Mouse (Mus musculus) embryonic facial prominence, embryonic 14.5 days (tissue): ENCODE measurements at regions not wholly inside any gene's neighbourhood (a gene's known extent, or its start where the extent isn't known, plus 50 kb on each side); places are given as distances from the start of the nearest gene placed in this dataset. TPM values are rescaled to one million over a fixed set of nuclear protein-coding genes. Genes with fewer than 3 reads are reported as not detected.

Experiments
- ATAC-seq: fragments of 200-750 bp; cut with Nextera tagmentation; 2 replicates; pipeline ENCODE4 v1.8.0; 2017; ENCODE audit warnings: low read depth, moderate number of reproducible peaks, moderate TSS enrichment
- DNase-seq: peaks from one replicate; pipeline ENCODE4 v3.0.0-alpha.2; 2015; ENCODE audit warnings: low spot score
- H3K27ac ChIP-seq: fragments of 300-500 bp; sonication (generic); replicated peaks from 2 replicates; pipeline ENCODE4 v1.5.1; 2014; ENCODE audit warnings: low read depth, mild to moderate bottlenecking, low read length, moderate library complexity
- H3K27me3 ChIP-seq: fragments of 300-500 bp; sonication (generic); replicated peaks from 2 replicates; pipeline ENCODE4 v1.6.1; 2014; ENCODE audit warnings: low read length; ENCODE audit not compliant: control insufficient read depth, insufficient read depth
- H3K36me3 ChIP-seq: fragments of 300-500 bp; sonication (generic); 2 replicates; pipeline ENCODE4 v1.6.1; 2014; ENCODE audit warnings: low read length, mixed read lengths; ENCODE audit not compliant: control insufficient read depth, insufficient read depth
- H3K4me1 ChIP-seq: fragments of 300-500 bp; sonication (generic); 2 replicates; pipeline ENCODE4 v1.6.1; 2014; ENCODE audit warnings: antibody characterized with exemption, low read length; ENCODE audit not compliant: control insufficient read depth, insufficient read depth
- H3K4me2 ChIP-seq: fragments of 300-500 bp; sonication (generic); 2 replicates; pipeline ENCODE4 v1.6.1; 2014; ENCODE audit warnings: low read depth, mild to moderate bottlenecking, low read length, moderate library complexity, mixed read lengths
- H3K4me3 ChIP-seq: fragments of 300-500 bp; sonication (generic); 2 replicates; pipeline ENCODE4 v1.5.1; 2014; ENCODE audit warnings: low read depth, mild to moderate bottlenecking, low read length
- H3K9ac ChIP-seq: fragments of 300-500 bp; sonication (generic); 2 replicates; pipeline ENCODE4 v1.6.1; 2014; ENCODE audit warnings: low read depth, mild to moderate bottlenecking, low read length, moderate library complexity, mixed read lengths
- H3K9me3 ChIP-seq: fragments of 300-500 bp; sonication (generic); 2 replicates; pipeline ENCODE4 v1.6.1; 2016; ENCODE audit warnings: low read length; ENCODE audit not compliant: control insufficient read depth
- WGBS: fragments of 180-500 bp; shearing (Covaris S2); extraction: QIAGEN DNeasy Blood & Tissue Kit; methylation state at CpG from one replicate; pipeline ENCODE4 v1.1.7; 2014; 5-methylcytosine and 5-hydroxymethylcytosine counted together
- microRNA-seq: library from miRNA; unstranded; fragments of <30 nt; microRNA quantifications from one replicate; pipeline ENCODE4, GENCODE M21; 2016; ENCODE audit warnings: borderline number of aligned reads

GRCm38 (mm10) chr8:5800594-5800993 lies 695.4 kb upstream of the Slc10a2 start:
- Histone ChIP-seq H3K4me3 (no peak overlapping the region), H3K4me1 (no peaks in the 10 kb centered on the region), H3K27ac (no peak overlapping the region), H3K4me2 (no peak overlapping the region), H3K36me3 (no peaks in the 10 kb centered on the region), H3K27me3 (no peaks in the 10 kb centered on the region), H3K9ac (no peak overlapping the region), H3K9me3 (no peaks in the 10 kb centered on the region)
- WGBS: 85% methylated on average over 3 of the region's 3 CpGs
- ATAC-seq (no peak), DNase-seq (no peak)

- no peak for ATAC-seq
- 88% methylated on average over 1 of the region's 1 CpGs for WGBS
- H3K4me2 ChIP-seq: no peak overlapping the region
- no peaks in the 10 kb centered on the region for H3K27me3 ChIP-seq
- no peak for DNase-seq
- no peaks in the 10 kb centered on the region for H3K4me1 ChIP-seq
- no peak overlapping the region for H3K9ac ChIP-seq
- no peaks in the 10 kb centered on the region for H3K36me3 ChIP-seq
- H3K4me3 ChIP-seq: no peak overlapping the region
- no peak overlapping the region for H3K27ac ChIP-seq
- no peaks in the 10 kb centered on the region for H3K9me3 ChIP-seq
Measured at GRCm38 (mm10) chr8:5756366-5756765, 651.2 kb upstream of the Slc10a2 start.

DNA sequence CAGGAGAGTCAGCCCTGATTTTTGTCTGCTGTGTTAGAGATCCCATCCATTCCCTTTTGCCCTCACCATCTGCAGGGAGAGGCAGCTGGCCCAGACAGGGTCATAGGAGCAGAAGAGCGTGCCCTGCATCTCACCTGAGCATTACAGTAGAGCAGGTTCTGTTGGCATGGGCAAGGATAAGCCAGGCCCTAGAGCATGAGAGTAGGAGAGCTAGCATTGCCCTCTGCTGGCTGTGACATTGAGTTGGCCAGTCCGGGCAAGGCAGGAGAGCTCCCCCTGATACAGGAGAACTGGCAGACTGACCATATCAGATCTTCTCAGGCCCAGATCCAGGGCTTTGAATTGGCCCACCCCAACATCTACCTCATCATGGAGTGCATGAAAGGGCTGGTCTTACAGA lies 634.4 kb upstream of the Slc10a2 start:
- ATAC-seq (no peak), DNase-seq (no peak)
- H3K4me1 ChIP-seq: no peaks in the 10 kb centered on the region
- H3K27ac ChIP-seq: no peak overlapping the region
- H3K36me3 ChIP-seq: no peaks in the 10 kb centered on the region
- H3K27me3 ChIP-seq: no peaks in the 10 kb centered on the region
- no peak overlapping the region for H3K9ac ChIP-seq
- H3K9me3 ChIP-seq: no peaks in the 10 kb centered on the region
- no peak overlapping the region for H3K4me3 ChIP-seq
- 81% methylated on average over 2 of the region's 2 CpGs for WGBS
- no peak overlapping the region for H3K4me2 ChIP-seq

DNA sequence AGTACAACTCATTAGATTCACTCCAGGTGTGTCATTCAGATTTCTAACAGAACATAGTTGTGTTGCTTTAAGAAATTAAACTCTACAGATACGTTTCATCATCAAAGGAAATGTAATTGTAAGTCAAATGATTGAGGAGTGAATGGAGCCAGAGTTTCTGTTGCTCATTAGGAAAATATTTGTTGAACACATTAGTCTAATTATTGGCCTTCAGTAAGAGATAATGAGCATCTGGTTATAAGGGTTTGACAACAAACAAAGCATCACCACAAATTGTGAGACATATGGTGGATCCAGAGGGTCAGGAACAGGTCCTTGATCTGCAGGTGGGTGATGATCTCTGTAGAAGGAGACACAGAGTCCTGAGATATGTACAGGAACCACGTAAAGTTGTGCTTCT lies 622.3 kb upstream of the Slc10a2 start:
- 52% methylated on average over 2 of the region's 2 CpGs for WGBS
- ATAC-seq (no peak), DNase-seq (no peak)
- no peaks in the 10 kb centered on the region for H3K9me3 ChIP-seq
- H3K4me1 ChIP-seq: no peaks in the 10 kb centered on the region
- no peak overlapping the region for H3K27ac ChIP-seq
- no peaks in the 10 kb centered on the region for H3K27me3 ChIP-seq
- no peaks in the 10 kb centered on the region for H3K36me3 ChIP-seq
- no peak overlapping the region for H3K4me2 ChIP-seq
- no peak overlapping the region for H3K9ac ChIP-seq
- no peak overlapping the region for H3K4me3 ChIP-seq

DNA sequence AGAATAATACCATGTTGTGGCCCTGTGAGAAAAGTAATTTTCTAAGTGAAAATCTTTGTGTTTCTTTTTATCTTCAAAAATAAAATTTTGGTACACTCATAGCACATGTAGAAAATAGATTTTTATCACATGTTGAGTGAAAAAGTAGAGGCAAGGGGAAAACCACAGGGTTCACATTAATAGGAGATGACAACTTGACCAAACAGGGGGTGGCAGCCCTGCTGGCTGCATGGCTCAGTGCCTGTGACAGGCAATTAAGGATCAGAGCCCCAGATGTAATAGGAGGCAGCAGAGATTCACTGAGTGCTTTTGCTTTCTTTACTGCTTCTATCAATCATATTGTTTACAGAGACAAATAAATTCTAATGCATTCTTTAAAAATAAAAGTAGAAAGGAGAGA lies 582.8 kb upstream of the Slc10a2 start:
- Histone ChIP-seq H3K36me3 (no peaks in the 10 kb centered on the region), H3K4me2 (no peak overlapping the region), H3K9ac (no peak overlapping the region), H3K4me3 (no peak overlapping the region), H3K27me3 (no peaks in the 10 kb centered on the region), H3K9me3 (no peaks in the 10 kb centered on the region), H3K4me1 (no peaks in the 10 kb centered on the region), H3K27ac (no peak overlapping the region)
- DNase-seq (peak; percentile 32), ATAC-seq (no peak)

- DNase-seq (no peak), ATAC-seq (no peak)
- no peak overlapping the region for H3K27ac ChIP-seq
- H3K27me3 ChIP-seq: no peaks in the 10 kb centered on the region
- H3K4me3 ChIP-seq: no peak overlapping the region
- no peak overlapping the region for H3K9ac ChIP-seq
- no peaks in the 10 kb centered on the region for H3K4me1 ChIP-seq
- H3K9me3 ChIP-seq: no peaks in the 10 kb centered on the region
- 76% methylated on average over 5 of the region's 5 CpGs for WGBS
- H3K4me2 ChIP-seq: no peak overlapping the region
- H3K36me3 ChIP-seq: no peaks in the 10 kb centered on the region
Measured at GRCm38 (mm10) chr8:5674971-5675370, 569.8 kb upstream of the Slc10a2 start.

Small RNA genes in the stretch of these regions (microRNA-seq; reads per million reads assigned to microRNA genes)
- gene Gm22565: not detected
